Mouse (Mus musculus): ENCODE results near the gene Ssna1. TPM values are rescaled to one million over a fixed set of nuclear protein-coding genes. Genes with fewer than 3 reads are reported as not detected.
A peak's percentile ranks its signal among the peaks of the same experiment; 100 is the strongest.

The Ssna1 gene
- polyA plus RNA-seq (2016; fragmentation: Nextera tagmentation; extraction: Ambion mirVana) = 164 and 179 TPM in 2 replicates

GRCm38 (mm10) chr2:25271827-25272511, at the start of gene Ssna1, which contains the start of gene Anapc2:
Gene Ssna1, minus strand, starts transcription at chr2:25272438.
Gene Anapc2, plus strand, starts transcription at chr2:25272478.
- Histone ChIP-seq H3K36me3 (peaks cover 71% of the 10 kb centered on the region), H3K27me3 (replicated peaks) (no peaks in the 10 kb centered on the region), H3K4me2 (peak within 1 kb of the TSS; percentile 96), H3K9ac (peak within 1 kb of the TSS; percentile 92), H3K27ac (peak within 1 kb of the TSS; percentile 94), H3K4me1 (peaks cover 47% of the 10 kb centered on the region), H3K9me3 (replicated peaks) (no peaks in the 10 kb centered on the region), H3K4me3 (peak within 1 kb of the TSS; percentile 92)
- whole genome bisulfite sequencing (ENCODE audit: insufficient replicate concordance) = under 1% methylated on average over 55 of the region's 55 CpGs
- peak; percentile 92 for ATAC-seq

DNA sequence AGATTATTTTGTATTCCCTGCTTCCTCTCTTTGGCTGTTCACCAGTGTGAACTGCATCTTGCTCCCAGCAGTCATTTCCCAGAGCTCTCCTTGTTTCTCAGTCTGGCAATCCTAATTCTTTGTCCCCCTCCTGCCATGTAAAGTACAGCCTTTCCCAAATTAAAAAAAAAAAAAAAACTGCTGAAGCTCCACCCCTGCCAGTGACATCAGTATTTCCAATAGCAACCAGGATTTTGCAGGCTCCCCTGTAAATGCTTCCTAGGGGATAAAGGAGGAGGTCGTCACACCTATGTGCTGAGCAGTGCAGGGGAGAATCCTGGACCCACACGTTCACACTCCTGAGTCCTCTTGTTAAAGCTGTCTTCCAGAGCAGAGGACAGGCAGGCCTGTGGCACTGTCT, 47.8 kb upstream of the Ssna1 start:
- no peak overlapping the region for H3K4me2 ChIP-seq
- no peaks in the 10 kb centered on the region for H3K9me3 ChIP-seq (replicated peaks)
- H3K9ac ChIP-seq = no peak overlapping the region
- H3K27ac ChIP-seq = no peak overlapping the region
- H3K4me1 ChIP-seq = peaks cover 8% of the 10 kb centered on the region
- H3K27me3 ChIP-seq (replicated peaks) = peaks cover 78% of the 10 kb centered on the region
- no peak for ATAC-seq
- H3K4me3 ChIP-seq = no peak overlapping the region
- 23% methylated on average over 2 of the region's 2 CpGs for WGBS (ENCODE audit: insufficient replicate concordance)
- H3K36me3 ChIP-seq = no peaks in the 10 kb centered on the region

DNA sequence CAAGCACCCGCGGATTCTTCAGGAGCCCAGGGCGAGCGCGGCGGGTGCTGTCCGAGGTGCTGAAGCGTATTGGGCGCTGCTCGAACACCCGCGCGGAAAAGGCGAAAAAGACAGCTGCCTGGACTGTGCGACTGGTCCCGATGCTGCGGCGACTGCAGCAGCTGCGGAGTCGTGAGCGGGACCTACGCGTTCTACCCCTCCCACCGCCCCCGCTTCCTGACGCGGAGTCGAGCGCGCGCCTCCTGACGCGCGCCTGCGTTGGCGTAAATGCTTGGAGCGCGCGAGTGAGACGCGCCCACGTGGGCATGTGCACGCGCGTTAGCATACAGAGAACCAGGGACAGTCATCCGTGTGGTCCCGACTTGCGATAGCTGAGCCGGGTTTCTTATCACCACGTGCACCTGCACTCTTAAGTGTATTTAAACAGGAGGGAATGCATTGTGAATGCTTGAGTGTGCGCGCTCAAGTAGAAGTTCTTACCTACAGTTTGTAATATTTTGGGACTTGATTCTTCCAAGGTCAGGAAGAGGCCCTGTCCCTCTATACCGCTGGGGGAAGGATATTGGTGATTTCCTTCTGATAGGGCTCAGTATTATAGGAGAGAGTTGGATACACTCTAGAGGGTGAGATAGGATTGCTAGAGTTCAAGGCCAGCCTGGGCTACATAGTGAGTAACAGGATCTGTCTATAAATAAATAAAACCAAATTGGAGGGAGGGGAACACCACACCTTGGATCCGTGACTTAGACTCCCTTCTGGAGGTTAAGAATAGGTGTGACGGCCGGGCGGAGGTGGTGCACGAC, 46.9 kb upstream of the Ssna1 start, which contains the start of gene Grin1:
TSS of gene Grin1 (minus strand) at position 217 of the 803 bp plus-strand sequence.
- WGBS (ENCODE audit: insufficient replicate concordance) = 9% methylated on average over 58 of the region's 58 CpGs
- peaks cover 82% of the 10 kb centered on the region for H3K27me3 ChIP-seq (replicated peaks)
- ATAC-seq = no peak

DNA sequence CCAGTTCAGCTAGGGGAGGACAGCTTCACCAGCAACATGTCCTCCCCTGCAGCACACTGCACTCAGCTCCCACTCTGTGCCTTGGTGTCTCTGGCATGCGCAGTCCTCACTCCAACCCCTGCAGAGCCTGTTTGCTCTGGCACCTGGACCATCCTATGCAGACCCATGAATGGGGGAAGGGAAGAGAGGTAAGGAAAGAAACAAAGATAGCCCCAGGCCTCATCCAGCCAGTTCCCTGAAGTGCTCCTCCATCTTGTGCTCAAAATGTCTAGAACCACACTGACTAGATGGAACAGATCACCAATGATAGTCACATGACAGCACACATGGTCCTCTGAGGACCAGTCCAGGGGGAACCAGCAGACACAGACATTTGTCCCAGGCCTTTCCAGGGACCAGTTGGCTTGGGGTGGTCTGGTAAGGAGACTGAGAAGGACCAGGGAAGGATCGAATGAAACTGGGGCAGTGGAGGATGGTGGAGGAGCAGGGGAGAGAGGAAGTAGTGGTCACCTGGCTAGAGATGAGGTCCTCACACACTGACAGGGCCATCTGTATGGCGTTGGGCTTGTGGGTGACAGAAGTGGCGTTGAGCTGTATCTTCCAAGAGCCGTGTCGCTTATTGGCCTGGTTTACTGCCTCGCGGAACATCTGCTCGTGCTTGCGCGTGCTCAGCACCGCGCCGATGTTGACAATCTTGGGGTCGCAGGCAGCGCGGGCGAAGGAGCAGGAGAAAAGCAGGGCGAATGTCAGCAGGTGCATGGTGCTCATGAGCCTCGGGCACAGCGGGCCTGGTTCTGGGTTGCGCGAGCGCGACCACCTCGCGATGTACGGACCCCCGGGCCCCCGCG, 46.1 kb upstream of the Ssna1 start:
- Histone ChIP-seq H3K9ac (no peak overlapping the region), H3K27me3 (replicated peaks) (peaks cover 90% of the 10 kb centered on the region), H3K4me1 (peaks cover 8% of the 10 kb centered on the region), H3K4me2 (peak overlapping the region; percentile 61), H3K4me3 (peak overlapping the region; percentile 30), H3K27ac (no peak overlapping the region), H3K36me3 (no peaks in the 10 kb centered on the region), H3K9me3 (replicated peaks) (no peaks in the 10 kb centered on the region)
- 8% methylated on average over 31 of the region's 31 CpGs for WGBS (ENCODE audit: insufficient replicate concordance)
- ATAC-seq = no peak

More for the DNA sequence above, 46.9 kb upstream of the Ssna1 start, which contains the start of gene Grin1:
- H3K9me3 ChIP-seq (replicated peaks) = no peaks in the 10 kb centered on the region
- peak within 1 kb of the TSS; percentile 30 for H3K4me3 ChIP-seq
- H3K36me3 ChIP-seq = no peaks in the 10 kb centered on the region
- H3K9ac ChIP-seq = no peak within 1 kb of the TSS
- H3K4me1 ChIP-seq = peaks cover 8% of the 10 kb centered on the region
- no peak within 1 kb of the TSS for H3K27ac ChIP-seq
- peak within 1 kb of the TSS; percentile 61 for H3K4me2 ChIP-seq

GRCm38 (mm10) chr2:25311491-25311891, 39.3 kb upstream of the Ssna1 start:
- Histone ChIP-seq H3K4me1 (no peaks in the 10 kb centered on the region), H3K9ac (no peak overlapping the region), H3K9me3 (replicated peaks) (no peaks in the 10 kb centered on the region), H3K4me3 (no peak overlapping the region), H3K27ac (no peak overlapping the region), H3K27me3 (replicated peaks) (peaks cover 98% of the 10 kb centered on the region), H3K36me3 (no peaks in the 10 kb centered on the region), H3K4me2 (no peak overlapping the region)
- 6% methylated on average over 11 of the region's 11 CpGs for WGBS (ENCODE audit: insufficient replicate concordance)
- ATAC-seq = no peak

DNA sequence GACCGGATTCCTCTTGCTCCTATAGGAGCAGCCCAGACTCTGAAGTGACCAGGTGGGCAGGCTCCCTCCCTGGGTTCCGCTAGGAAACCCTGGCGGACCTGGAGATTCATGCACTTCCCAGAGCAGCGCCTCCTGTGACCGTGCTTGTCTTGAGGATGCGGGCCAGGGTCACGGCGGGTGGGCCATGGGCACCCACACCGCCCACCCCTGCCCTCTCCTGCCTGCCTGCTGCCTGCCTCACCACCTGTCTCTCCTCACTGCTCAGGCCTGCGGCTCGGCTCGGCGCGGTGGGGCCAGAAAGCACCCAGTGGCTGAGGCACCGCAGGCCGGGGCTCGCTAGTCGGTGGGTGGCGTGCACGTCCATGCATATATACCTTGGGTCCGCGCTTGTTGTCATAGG, 38.7 kb upstream of the Ssna1 start:
- H3K27ac ChIP-seq = no peak overlapping the region
- no peaks in the 10 kb centered on the region for H3K9me3 ChIP-seq (replicated peaks)
- H3K4me1 ChIP-seq = no peaks in the 10 kb centered on the region
- WGBS (ENCODE audit: insufficient replicate concordance) = 3% methylated on average over 22 of the region's 22 CpGs
- no peak overlapping the region for H3K4me2 ChIP-seq
- no peak overlapping the region for H3K9ac ChIP-seq
- H3K36me3 ChIP-seq = no peaks in the 10 kb centered on the region
- ATAC-seq = no peak
- no peak overlapping the region for H3K4me3 ChIP-seq
- H3K27me3 ChIP-seq (replicated peaks) = peaks cover 98% of the 10 kb centered on the region

DNA sequence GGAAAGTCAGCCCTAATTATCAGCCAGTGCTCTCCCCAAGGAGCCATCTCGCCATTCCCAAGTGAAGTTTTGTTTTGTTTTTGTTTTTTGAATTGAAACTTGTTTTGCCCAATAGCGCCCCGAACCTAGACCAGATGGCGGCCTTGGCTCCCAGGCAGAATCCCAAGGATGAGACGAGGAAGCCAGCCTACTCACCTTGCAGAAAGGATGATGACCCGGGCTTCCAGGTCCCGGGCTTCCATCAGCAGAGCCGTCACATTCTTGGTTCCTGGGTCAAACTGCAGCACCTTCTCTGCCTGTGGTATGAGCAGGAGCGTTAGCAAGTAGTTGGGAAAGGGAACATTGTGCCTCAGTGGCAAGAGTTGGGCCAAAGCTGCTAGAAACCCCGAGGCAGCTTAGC, 37.9 kb upstream of the Ssna1 start:
- ATAC-seq = no peak
- Histone ChIP-seq H3K9ac (no peak overlapping the region), H3K4me2 (no peak overlapping the region), H3K4me1 (peaks cover 4% of the 10 kb centered on the region), H3K4me3 (no peak overlapping the region), H3K27ac (no peak overlapping the region), H3K9me3 (replicated peaks) (no peaks in the 10 kb centered on the region), H3K27me3 (replicated peaks) (peaks cover 98% of the 10 kb centered on the region), H3K36me3 (no peaks in the 10 kb centered on the region)
- 43% methylated on average over 10 of the region's 10 CpGs for whole genome bisulfite sequencing (ENCODE audit: insufficient replicate concordance)

- H3K9me3 ChIP-seq (replicated peaks) = no peaks in the 10 kb centered on the region
- peak overlapping the region; percentile 45; the same call in 1 of the 2 replicates for H3K4me3 ChIP-seq
These were observed 33.5 kb upstream of the Ssna1 start for GRCm38 (mm10) chr2:25305587-25306359.

DNA sequence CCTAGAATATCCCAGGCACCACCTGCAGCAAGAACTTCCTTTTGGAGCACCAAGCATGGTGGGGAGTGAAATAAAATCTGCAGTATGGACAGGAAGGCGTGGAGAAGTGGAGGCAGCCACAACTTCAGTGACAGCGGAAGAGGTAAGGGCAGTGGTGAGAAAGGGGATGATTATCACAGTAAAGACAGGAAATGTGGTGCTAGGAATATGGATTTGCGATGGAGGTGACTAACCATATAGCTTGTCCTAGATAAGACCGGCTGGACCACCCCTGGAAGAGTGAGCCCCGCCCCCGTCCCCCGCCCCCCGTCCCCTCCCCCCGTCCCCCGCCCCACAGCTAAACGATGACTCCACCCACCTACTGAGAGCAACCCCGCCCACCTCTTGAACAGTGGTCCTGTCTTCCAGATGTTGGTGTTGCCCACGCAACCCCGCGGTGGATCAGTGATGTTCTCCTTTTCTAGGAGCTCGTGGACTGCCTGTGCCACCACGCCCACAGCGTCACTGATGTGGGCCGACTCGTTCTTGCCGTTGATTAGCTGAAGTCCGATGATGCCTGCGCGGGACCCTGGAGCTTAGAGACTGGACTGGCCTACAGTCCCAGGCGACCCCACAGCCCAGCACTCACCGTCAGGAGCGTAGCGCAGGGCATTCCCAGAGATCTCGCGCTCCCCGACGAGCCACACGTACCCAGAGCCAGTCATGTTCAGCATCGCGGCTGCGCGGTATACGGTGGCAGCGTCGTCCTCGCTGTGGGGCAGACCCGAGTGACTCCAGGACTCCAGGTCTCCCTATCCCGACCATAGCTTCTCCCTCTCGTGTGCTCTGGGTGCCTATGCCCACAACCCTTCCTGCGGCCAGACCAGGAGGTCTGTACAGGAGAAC, 32.7 kb upstream of the Ssna1 start:
- Histone ChIP-seq H3K9ac (0 out of 2 replicates have a peak overlapping the region, but pooled peaks have one; percentile 31), H3K4me2 (peak overlapping the region; percentile 67), H3K4me1 (peaks cover 12% of the 10 kb centered on the region), H3K27me3 (replicated peaks) (peaks cover 85% of the 10 kb centered on the region), H3K27ac (no peak overlapping the region), H3K36me3 (no peaks in the 10 kb centered on the region), H3K4me3 (peak overlapping the region; percentile 45), H3K9me3 (replicated peaks) (no peaks in the 10 kb centered on the region)
- 3% methylated on average over 41 of the region's 45 CpGs for WGBS (ENCODE audit: insufficient replicate concordance)
- ATAC-seq = 0 out of 2 replicates have a peak, but pooled peaks have one; percentile 27

More at GRCm38 (mm10) chr2:25305587-25306359, 33.5 kb upstream of the Ssna1 start:
- Histone ChIP-seq H3K27ac (no peak overlapping the region), H3K36me3 (no peaks in the 10 kb centered on the region), H3K9ac (0 out of 2 replicates have a peak overlapping the region, but pooled peaks have one; percentile 31), H3K4me2 (peak overlapping the region; percentile 67), H3K27me3 (replicated peaks) (peaks cover 94% of the 10 kb centered on the region), H3K4me1 (peaks cover 12% of the 10 kb centered on the region)
- ATAC-seq = no peak
- WGBS (ENCODE audit: insufficient replicate concordance) = 44% methylated on average over 14 of the region's 14 CpGs

DNA sequence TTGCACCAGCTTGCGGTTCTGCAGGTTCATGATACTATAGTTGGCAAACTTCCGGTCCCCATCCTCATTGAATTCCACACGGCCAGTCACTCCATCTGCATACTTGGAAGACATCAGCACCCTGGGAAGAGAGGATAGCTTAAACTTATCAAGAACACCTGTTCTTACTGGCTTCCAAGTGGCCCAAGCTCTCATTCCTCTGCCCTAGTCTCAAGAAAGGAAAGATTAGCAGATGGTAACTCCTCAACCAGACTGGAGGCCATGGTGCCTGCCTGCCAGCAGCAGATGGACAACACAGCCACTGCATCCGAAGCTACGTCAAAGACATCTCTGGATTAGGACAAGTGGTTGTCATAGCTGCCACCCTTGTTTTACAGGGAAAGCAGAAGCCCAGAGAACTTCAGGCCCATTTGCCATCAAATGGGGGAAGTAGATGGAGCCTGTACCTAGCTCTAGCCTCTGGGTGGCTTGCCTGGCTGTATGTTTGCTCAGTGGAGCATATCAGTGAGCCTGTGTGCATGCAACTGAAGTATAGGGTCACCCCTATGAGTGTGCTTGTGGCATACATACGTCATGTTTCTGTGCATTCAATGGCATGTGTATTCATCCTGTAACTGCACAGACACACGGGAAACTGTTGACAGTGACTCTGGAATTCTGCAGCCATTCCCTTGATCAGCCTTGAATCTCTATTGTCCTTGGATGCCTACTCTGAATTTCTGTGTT, 31.9 kb upstream of the Ssna1 start:
- H3K4me3 ChIP-seq = peak overlapping the region; percentile 45; the same call in 1 of the 2 replicates
- peaks cover 79% of the 10 kb centered on the region for H3K27me3 ChIP-seq (replicated peaks)
- whole genome bisulfite sequencing (ENCODE audit: insufficient replicate concordance) = 63% methylated on average over 7 of the region's 7 CpGs
- H3K36me3 ChIP-seq = no peaks in the 10 kb centered on the region
- no peak overlapping the region for H3K9ac ChIP-seq
- H3K9me3 ChIP-seq (replicated peaks) = no peaks in the 10 kb centered on the region
- H3K4me1 ChIP-seq = peaks cover 12% of the 10 kb centered on the region
- H3K4me2 ChIP-seq = peak overlapping the region; percentile 67; the same call in 1 of the 2 replicates
- no peak for ATAC-seq
- no peak overlapping the region for H3K27ac ChIP-seq
